Mouse (Mus musculus) megakaryocyte, adult 5-6 weeks (primary cell): Measurements from ENCODE around the gene Alox12. TPM values are rescaled to one million over a fixed set of nuclear protein-coding genes. Genes with fewer than 3 reads are reported as not detected.

Experiments
- ATAC-seq: 2 replicates; pipeline ENCODE4 v1.8.0; 2016; ENCODE audit warnings: mild to moderate bottlenecking, inconsistent platforms; ENCODE audit not compliant: poor library complexity, severe bottlenecking
- total RNA-seq, 2 experiments: library from RNA; stranded (forward) in 1 of 2; stranded (reverse) in 1 of 2; fragments of 153-499, 151-499 nt in 1 of 2; fragments of 221-1000, 200-1000 nt in 1 of 2; gene quantifications; 2 replicates each; pipeline versions ENCODE4 v1.2.3 to v1.2.4; 2015 to 2017

Gene Alox12
- total RNA-seq (2015) (not detected in 2 replicates), total RNA-seq (2017) (not detected in 2 replicates)

GRCm38 (mm10) chr11:70254931-70255531 is at the start of gene Alox12:
TSS of gene Alox12 (minus strand) at chr11:70255353.
- peak; percentile 62 for ATAC-seq

DNA sequence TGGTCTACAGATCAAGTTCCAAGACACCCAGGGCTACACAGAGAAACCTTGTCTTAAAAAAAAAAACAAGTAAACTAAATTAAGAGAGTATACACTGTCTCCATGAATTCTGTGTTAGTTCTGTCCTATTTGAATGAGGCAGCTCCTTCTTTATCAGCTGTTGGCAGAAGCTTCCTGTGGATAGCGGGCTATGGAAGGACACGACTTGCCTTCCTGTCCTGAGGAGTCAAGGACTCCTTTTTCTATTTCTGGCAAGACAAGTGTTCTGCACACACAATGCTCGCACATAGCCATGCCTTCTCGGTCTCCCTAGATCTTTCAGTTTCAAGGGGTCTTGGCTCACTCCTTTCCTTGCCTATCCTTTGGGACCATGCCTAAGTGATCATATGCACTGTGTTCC is 47.1 kb upstream of the Alox12 start:
- no peak for ATAC-seq

GRCm38 (mm10) chr11:70297836-70298454 is 42.8 kb upstream of the Alox12 start:
- ATAC-seq = no peak

- ATAC-seq = no peak
These were observed 42.3 kb upstream of the Alox12 start for GRCm38 (mm10) chr11:70297405-70297804.

DNA sequence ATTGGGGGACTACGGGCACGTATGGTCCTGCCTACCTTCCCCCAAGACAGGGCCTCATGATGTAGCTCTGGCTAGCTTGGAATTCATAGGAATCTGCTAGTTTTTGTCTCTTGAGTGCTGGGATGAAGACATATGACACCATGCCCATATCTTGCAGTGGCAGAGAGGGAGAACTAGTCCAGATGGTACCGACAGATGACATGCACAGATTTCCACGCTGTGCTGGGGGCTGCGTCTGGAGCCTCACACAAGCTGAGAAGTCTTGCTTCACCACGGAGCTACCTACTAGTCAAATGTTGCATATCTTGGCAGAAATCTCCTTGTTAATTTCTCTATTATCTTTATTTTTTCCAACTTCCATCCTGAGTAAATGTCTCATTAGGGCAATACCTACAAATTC is 38.7 kb upstream of the Alox12 start:
- ATAC-seq = no peak

DNA sequence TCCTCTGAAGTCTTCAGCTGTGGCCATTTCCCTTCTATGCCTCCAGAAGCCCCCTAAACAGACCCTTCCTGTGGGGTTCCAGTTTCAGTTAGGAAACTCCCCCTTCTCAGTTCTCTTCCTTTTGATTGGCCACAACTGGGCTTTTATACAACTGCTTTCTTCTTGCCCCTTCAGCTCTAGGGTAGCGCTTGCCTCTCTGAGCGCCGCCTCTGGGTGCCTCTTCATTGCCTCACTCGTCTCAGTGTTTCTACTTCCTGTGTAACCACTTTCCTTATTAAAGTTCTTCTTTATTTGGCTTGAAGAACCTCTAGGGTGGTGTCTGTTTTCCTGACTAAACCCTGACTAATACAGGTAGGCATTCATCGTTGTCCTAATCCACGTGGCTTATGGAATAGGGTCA is 36.1 kb upstream of the Alox12 start:
- ATAC-seq = peak; percentile 56

DNA sequence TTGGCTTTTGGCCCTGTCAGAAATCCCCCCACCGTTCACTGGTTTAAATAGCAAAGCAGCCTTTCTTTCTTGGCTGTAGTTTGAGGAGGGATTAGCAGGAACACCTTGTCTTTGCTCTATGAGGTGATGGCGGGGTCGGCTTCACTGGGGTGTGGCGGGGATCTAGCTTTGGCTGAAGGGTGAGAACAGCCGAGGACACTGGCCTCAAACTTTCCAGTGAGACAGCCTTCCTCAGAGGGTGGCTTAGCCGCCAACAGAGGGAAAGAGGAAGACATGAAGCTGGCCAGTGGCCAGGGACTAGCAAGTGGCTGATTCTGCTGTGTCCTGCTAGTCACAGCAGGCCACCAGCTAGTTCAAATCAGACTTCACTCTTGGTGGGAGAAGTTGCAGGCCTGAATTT is 34.1 kb upstream of the Alox12 start:
- peak; percentile 66 for ATAC-seq

DNA sequence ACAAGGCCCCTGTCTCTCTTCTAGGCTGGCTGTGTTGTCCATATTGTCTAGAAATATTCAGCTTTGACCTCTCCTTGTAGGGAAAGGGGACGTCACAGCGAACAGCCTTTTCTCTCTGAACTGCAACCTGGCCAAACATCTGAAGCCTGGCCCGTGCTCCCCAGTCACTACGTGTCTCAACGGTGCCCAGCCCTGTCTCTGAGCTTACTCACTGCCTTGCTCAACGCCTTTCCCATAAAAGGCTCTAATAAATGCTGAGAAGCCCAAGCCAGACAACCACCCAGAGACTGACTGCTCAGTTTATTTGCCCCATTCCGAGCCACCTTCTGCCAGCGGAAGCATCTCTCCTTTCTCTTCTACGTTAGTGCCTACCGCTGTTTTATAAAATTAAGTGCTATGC is 32.9 kb upstream of the Alox12 start:
- ATAC-seq = no peak

GRCm38 (mm10) chr11:70285686-70286085 is 30.5 kb upstream of the Alox12 start:
- ATAC-seq = no peak

- ATAC-seq = no peak
These were observed 29.6 kb upstream of the Alox12 start for GRCm38 (mm10) chr11:70284757-70285156.

GRCm38 (mm10) chr11:70283666-70284065 is 28.5 kb upstream of the Alox12 start:
- ATAC-seq = no peak

- peak; percentile 74; the same call in 1 of the 2 replicates for ATAC-seq
These were observed 25.3 kb upstream of the Alox12 start for GRCm38 (mm10) chr11:70280441-70280840.

- ATAC-seq = no peak
These were observed 23.8 kb upstream of the Alox12 start for GRCm38 (mm10) chr11:70278961-70279360.

- ATAC-seq = no peak
These were observed 16.5 kb upstream of the Alox12 start for GRCm38 (mm10) chr11:70271641-70272040.

DNA sequence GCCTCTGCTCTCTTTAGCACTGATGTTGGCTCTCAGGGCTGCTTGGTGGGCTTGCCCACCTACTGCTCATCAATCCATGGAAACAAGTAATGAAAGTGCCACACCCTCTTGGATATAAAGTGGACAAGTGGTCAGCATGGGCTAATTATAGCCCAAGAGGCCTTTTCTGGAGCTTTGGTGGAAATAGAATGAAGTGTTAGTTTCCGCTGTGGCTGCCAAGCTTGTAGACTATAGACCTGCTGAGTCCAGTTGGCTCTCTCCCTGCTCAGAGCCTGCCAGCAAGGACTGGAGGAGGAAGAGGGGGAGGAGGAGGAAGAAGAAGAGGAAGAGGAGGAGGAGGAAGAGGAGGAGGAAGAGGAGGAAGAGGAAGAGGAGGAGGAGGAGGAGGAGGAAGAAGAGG is 11.3 kb upstream of the Alox12 start:
- no peak for ATAC-seq

- no peak for ATAC-seq
These were observed 10.7 kb upstream of the Alox12 start for GRCm38 (mm10) chr11:70265819-70266218.

DNA sequence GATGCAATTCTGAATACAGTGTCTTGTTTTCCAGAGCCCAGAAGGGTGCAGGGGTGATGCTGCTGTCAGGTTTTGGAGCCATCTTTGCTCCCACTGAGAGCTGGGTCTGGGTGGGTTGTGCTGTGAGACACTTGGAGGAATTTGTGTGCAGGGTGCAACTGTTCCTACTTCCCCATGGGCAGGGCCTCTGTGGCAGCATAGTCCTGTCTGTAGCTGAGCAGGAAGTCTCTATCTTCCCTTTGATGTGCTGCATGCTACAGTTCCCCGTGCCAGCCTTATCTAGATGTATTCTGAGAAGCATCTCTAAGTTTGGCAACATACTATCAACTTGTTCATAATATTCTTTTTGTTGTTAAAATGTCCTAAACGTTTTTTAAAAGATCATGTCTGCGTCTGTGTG is 10.1 kb upstream of the Alox12 start:
- ATAC-seq = no peak

DNA sequence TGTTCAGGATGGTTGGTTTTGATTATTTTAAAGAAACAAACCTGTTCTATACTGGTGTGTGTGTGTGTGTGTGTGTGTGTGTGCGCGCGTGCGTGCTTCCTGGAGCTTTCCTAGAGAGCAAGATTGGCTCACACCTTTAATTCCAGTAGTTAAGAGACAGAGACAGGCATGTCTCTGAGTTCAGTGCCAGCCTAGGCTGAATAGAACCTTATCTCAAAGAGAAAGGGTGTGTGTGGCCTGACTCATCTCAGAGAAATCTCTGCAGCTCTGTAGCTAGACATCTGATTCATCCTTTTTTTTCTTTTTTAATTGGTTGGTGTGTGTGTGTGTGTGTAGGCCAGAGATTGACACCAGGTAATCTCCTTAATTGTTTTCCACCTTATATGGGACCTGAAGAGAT is 3.9 kb upstream of the Alox12 start:
- no peak for ATAC-seq

- peak; percentile 45; the same call in 1 of the 2 replicates for ATAC-seq
These were observed 816 bp downstream of the Alox12 start for GRCm38 (mm10) chr11:70254337-70254736.

- no peak for ATAC-seq
These were observed 3.3 kb downstream of the Alox12 start for GRCm38 (mm10) chr11:70251853-70252252.

DNA sequence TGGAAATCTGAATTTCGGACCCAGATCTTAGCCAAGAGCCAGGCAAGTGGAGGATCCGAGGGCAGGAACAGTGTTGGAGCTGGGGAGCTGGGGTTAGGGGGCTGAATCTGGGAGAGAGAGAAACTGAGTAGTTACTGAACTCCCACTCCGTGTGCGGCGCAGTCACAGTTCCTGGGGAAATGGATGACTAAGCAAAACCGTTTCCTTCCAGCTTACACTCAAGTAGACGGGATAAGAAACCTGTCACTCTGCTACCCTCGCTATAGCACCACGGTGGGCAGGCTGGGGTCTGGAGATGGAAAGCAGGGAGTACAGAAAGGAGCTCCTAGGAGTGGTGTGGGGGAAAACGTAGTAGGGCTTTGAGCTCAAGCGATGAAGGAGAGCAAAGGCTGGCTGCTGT is 5.0 kb downstream of the Alox12 start:
- no peak for ATAC-seq

GRCm38 (mm10) chr11:70247136-70247845 is 7.9 kb downstream of the Alox12 start:
- ATAC-seq = peak; percentile 77
